ENCODE assay signal across 8 mouse cellular contexts in genomic region chr11:68211924-68212578, GRCm38 (mm10).
DNase-seq lines count a peak whose midpoint lies in the region; ATAC-seq and TF ChIP-seq lines count a peak whose summit lies in the region.

No protein-coding gene starts in this region.

- peaks cover 58% of the 10 kb centered on the region for H3K4me1 ChIP-seq in forebrain, embryonic 10.5 days
- H3K4me1 ChIP-seq in forebrain, embryonic 13.5 days, result peaks cover 38% of the 10 kb centered on the region
- H3K4me1 ChIP-seq in liver, embryonic 11.5 days (replicated peaks; ENCODE audit: control insufficient read depth, insufficient read depth, low read length), result 0 out of 2 replicates have a peak, but pooled peaks cover 4% of the 10 kb centered on the region
- peaks cover 11% of the 10 kb centered on the region for H3K4me1 ChIP-seq in small intestine, adult 2 months (ENCODE audit: control insufficient read depth, insufficient read depth, insufficient read length, low read length)

- DNase-seq in forebrain, embryonic 10.5 days (ENCODE audit: extremely low spot score, low spot score), result no peak
- peak; percentile 35 for DNase-seq in Muller cell, postnatal 12 days (ENCODE audit: inconsistent ontology term)
- DNase-seq in gastrocnemius, postnatal 10 days, result peak; percentile 62
- DNase-seq in induced T-regulatory cell, adult 2 months (ENCODE audit: low read depth), result peak; percentile 32
- DNase-seq in liver, embryonic 11.5 days (ENCODE audit: low spot score), result no peak
- DNase-seq in frontal cortex, postnatal 36 days (ENCODE audit: low spot score in 2 of 2), result no peak

- TF ChIP-seq CTCF in small intestine, adult 2 months (IDR thresholded peaks at IDR 0.05; ENCODE audit: extremely low read depth, insufficient read length, insufficient replicate concordance, low read depth, low read length), result peak; percentile 21; the same call in 1 of the 2 replicates

- TF ChIP-seq POLR2A in small intestine, adult 2 months (IDR thresholded peaks at IDR 0.05; ENCODE audit: low read depth, low read length), result no peak

- no peak overlapping the region for H3K9ac ChIP-seq in forebrain, embryonic 13.5 days
- no peak overlapping the region for H3K9ac ChIP-seq in liver, embryonic 11.5 days (ENCODE audit: low read depth, low read length)

- no peak overlapping the region for H3K4me3 ChIP-seq in forebrain, embryonic 10.5 days
- H3K4me3 ChIP-seq in forebrain, embryonic 13.5 days, result no peak overlapping the region
- H3K4me3 ChIP-seq in liver, embryonic 11.5 days (ENCODE audit: low read depth, low read length), result no peak overlapping the region
- H3K4me3 ChIP-seq in small intestine, adult 2 months (ENCODE audit: low read depth, low read length), result no peak overlapping the region

- H3K36me3 ChIP-seq in forebrain, embryonic 10.5 days (replicated peaks), result peaks cover 28% of the 10 kb centered on the region
- H3K36me3 ChIP-seq in forebrain, embryonic 13.5 days (ENCODE audit: poor library complexity, severe bottlenecking), result peaks cover 5% of the 10 kb centered on the region; the same call in 1 of the 2 replicates
- no peaks in the 10 kb centered on the region for H3K36me3 ChIP-seq in liver, embryonic 11.5 days (ENCODE audit: control insufficient read depth, insufficient read depth, low read length)
- no peaks in the 10 kb centered on the region for H3K36me3 ChIP-seq in small intestine, adult 2 months (ENCODE audit: control insufficient read depth, insufficient read depth, low read length)

- H3K27ac ChIP-seq in forebrain, embryonic 10.5 days, result peak overlapping the region; percentile 68
- H3K27ac ChIP-seq in forebrain, embryonic 13.5 days, result no peak overlapping the region
- H3K27ac ChIP-seq in liver, embryonic 11.5 days (ENCODE audit: low read depth, low read length), result no peak overlapping the region
- 0 out of 2 replicates have a peak overlapping the region, but pooled peaks have one; percentile 17 for H3K27ac ChIP-seq in small intestine, adult 2 months (ENCODE audit: insufficient read depth, low read depth, low read length)

- ATAC-seq in forebrain, embryonic 13.5 days, result no peak
- ATAC-seq in liver, embryonic 11.5 days (replicated peaks; ENCODE audit: low FRiP score), result peak; percentile 46; the same call in 1 of the 2 replicates

- H3K4me2 ChIP-seq in forebrain, embryonic 13.5 days, result no peak overlapping the region
- H3K4me2 ChIP-seq in liver, embryonic 11.5 days, result no peak overlapping the region

- 59% methylated on average over 8 of the region's 8 CpGs for WGBS in forebrain, embryonic 10.5 days
- 69% methylated on average over 8 of the region's 8 CpGs for WGBS in forebrain, embryonic 13.5 days
- WGBS in liver, embryonic 11.5 days, result 54% methylated on average over 8 of the region's 8 CpGs
- 53% methylated on average over 8 of the region's 8 CpGs for WGBS in small intestine, adult 2 months

- peaks cover 30% of the 10 kb centered on the region for H3K27me3 ChIP-seq in forebrain, embryonic 10.5 days (ENCODE audit: poor library complexity, severe bottlenecking)
- H3K27me3 ChIP-seq in forebrain, embryonic 13.5 days, result no peaks in the 10 kb centered on the region
- H3K27me3 ChIP-seq in liver, embryonic 11.5 days (replicated peaks; ENCODE audit: control insufficient read depth, insufficient read depth, low read length), result no peaks in the 10 kb centered on the region; the same call in 1 of the 2 replicates
- no peaks in the 10 kb centered on the region for H3K27me3 ChIP-seq in small intestine, adult 2 months (ENCODE audit: control insufficient read depth, insufficient read depth, low read length)

- no peaks in the 10 kb centered on the region; the same call in 1 of the 2 replicates for H3K9me3 ChIP-seq in forebrain, embryonic 10.5 days
- H3K9me3 ChIP-seq in forebrain, embryonic 13.5 days (replicated peaks), result no peaks in the 10 kb centered on the region
- no peaks in the 10 kb centered on the region for H3K9me3 ChIP-seq in liver, embryonic 11.5 days (ENCODE audit: control insufficient read depth, low read length)

Comparison
In these comparisons a context has a peak if more than half of its experiments do, and no peak if none do; other contexts are left out.
1. H3K27ac ChIP-seq: peak in forebrain, embryonic 10.5 days (single experiment) and small intestine, adult 2 months (single experiment); none in forebrain, embryonic 13.5 days (single experiment) and liver, embryonic 11.5 days (single experiment).
2. DNase-seq: peak in Muller cell, postnatal 12 days (single experiment), gastrocnemius, postnatal 10 days (single experiment) and induced T-regulatory cell, adult 2 months (single experiment); none in forebrain, embryonic 10.5 days (single experiment), liver, embryonic 11.5 days (single experiment) and frontal cortex, postnatal 36 days (0 of 2).